Mouse (Mus musculus): Measurements from ENCODE around the gene Ppp1r37. TPM values are rescaled to one million over a fixed set of nuclear protein-coding genes. Genes with fewer than 3 reads are reported as not detected.
"Not testable (repeated sequence)": the region's sequence is repeated elsewhere in the genome, so short reads cannot be mapped to it uniquely, and the experiment has no call there.

The Ppp1r37 gene
- polyA plus RNA-seq, 1 experiment from 2014 or later, result 12.9 TPM

DNA sequence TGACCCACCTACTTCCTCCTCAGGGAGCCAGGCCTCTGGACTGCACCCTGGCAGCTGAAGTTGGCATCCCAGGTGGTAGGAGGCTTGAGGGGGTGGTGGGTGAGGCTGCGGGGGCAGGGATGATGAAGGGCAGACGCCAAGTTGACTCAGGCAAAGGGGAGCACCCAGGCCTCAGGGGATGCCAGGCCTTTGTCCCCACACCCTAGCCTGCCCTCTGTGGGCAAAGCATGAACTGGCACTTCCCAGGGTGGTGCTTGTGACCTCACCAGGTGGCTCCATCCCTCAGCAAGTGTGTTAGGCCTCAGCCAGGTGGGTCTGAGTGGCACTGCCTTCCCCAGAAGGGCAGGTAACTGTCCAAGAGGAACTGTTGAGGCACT lies 37.8 kb downstream of the Ppp1r37 start:
- Histone ChIP-seq H3K4me2 (replicated peaks) (no peak overlapping the region), H3K9me3 (ENCODE audit: control insufficient read depth, low read length) (no peaks in the 10 kb centered on the region), H3K4me1 (replicated peaks; ENCODE audit: control insufficient read depth, insufficient read depth, low read length) (peaks cover 21% of the 10 kb centered on the region), H3K9ac (no peak overlapping the region), H3K36me3 (replicated peaks; ENCODE audit: control insufficient read depth, insufficient read depth) (peaks cover 9% of the 10 kb centered on the region; the same call in 1 of the 2 replicates), H3K27me3 (ENCODE audit: control insufficient read depth, insufficient read depth, low read length) (peaks cover 51% of the 10 kb centered on the region), H3K27ac (no peak overlapping the region), H3K4me3 (replicated peaks; ENCODE audit: low read length) (no peak overlapping the region)
- 61% methylated on average over 2 of the region's 2 CpGs for WGBS
- ATAC-seq (ENCODE audit: low FRiP score), result no peak
- DNase-seq (ENCODE audit: low spot score), result no peak

DNA sequence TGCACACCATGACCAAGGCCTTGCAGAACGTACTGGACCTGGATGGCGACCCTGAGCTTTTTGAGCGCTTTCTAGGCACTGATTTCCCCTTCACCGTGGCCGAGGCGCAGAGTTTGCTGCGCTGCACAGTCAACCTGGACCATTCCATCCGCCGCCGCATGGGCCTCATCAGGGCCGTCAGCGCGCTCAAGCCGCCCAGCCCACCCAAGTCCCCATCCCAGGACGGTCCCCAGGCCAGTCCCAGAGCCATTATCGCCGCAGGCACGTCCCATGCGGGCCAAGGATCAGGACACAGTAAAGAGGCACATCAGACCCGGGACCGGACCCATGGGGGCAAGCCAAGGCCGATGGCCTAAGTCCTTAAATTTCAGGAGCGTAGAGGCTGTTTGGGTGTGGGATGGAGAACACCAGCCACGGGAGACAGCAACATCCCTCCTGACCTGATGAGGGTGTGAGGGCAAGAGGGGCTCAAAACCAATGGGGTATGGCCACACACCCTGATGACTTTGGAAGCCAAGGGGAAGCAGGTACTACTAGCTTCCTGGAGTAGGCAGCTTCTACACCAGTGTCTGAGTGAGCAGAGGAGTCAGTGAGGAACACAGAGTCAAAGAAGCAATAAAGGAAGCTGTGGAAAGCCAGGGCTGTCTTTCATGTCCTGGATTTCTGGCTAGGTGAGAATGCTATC lies 38.3 kb downstream of the Ppp1r37 start:
- H3K27me3 ChIP-seq (ENCODE audit: control insufficient read depth, insufficient read depth, low read length), result peaks cover 56% of the 10 kb centered on the region
- H3K36me3 ChIP-seq (replicated peaks; ENCODE audit: control insufficient read depth, insufficient read depth), result 0 out of 2 replicates have a peak, but pooled peaks cover 3% of the 10 kb centered on the region
- no peaks in the 10 kb centered on the region for H3K9me3 ChIP-seq (ENCODE audit: control insufficient read depth, low read length)
- ATAC-seq (ENCODE audit: low FRiP score), result peak; percentile 39
- H3K4me2 ChIP-seq (replicated peaks), result peak overlapping the region; percentile 80
- H3K4me3 ChIP-seq (replicated peaks; ENCODE audit: low read length), result peak overlapping the region; percentile 39
- H3K4me1 ChIP-seq (replicated peaks; ENCODE audit: control insufficient read depth, insufficient read depth, low read length), result peaks cover 24% of the 10 kb centered on the region
- DNase-seq (ENCODE audit: low spot score), result no peak
- WGBS, result 14% methylated on average over 24 of the region's 24 CpGs
- H3K27ac ChIP-seq, result no peak overlapping the region
- H3K9ac ChIP-seq, result peak overlapping the region; percentile 50

DNA sequence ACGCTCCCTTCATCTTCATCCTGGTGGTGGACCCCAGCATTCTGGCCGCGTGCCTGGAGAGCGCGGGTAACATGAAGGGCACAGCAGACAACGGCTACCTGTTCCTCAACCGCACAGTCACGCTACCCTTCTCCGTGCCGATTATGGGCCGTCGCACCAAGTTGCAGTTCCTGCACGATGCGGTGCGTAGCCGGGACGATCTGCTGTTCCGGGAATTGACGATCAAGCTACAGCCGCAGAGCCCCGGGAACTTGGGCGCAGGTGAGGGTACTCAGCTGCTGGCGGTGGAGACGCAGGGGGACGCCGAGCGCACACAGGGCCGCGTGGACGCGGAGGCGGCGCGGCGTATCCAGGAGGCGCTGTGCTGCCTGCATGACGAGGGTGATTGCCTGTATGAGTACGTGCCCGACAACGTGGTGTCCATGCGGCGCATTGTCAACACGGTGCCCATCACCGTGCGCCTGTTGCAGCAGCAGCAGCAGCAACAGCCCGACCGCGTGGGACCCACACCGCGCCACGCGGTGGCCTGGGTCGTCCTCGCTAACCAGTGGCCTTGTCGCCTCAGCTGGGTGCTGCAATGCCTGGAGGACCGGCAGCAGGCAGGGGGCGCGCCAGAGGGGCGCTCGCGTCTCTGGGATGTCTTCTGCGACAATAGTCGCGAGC lies 39.0 kb downstream of the Ppp1r37 start:
- Histone ChIP-seq H3K9ac (peak overlapping the region; percentile 50), H3K36me3 (replicated peaks; ENCODE audit: control insufficient read depth, insufficient read depth) (no peaks in the 10 kb centered on the region), H3K4me3 (replicated peaks; ENCODE audit: low read length) (peak overlapping the region; percentile 39), H3K4me1 (replicated peaks; ENCODE audit: control insufficient read depth, insufficient read depth, low read length) (peaks cover 25% of the 10 kb centered on the region), H3K9me3 (ENCODE audit: control insufficient read depth, low read length) (no peaks in the 10 kb centered on the region), H3K27me3 (ENCODE audit: control insufficient read depth, insufficient read depth, low read length) (peaks cover 63% of the 10 kb centered on the region), H3K4me2 (replicated peaks) (peak overlapping the region; percentile 80), H3K27ac (no peak overlapping the region)
- peak; percentile 75 for ATAC-seq (ENCODE audit: low FRiP score)
- 1% methylated on average over 64 of the region's 64 CpGs for WGBS
- DNase-seq (ENCODE audit: low spot score), result peak; percentile 60

DNA sequence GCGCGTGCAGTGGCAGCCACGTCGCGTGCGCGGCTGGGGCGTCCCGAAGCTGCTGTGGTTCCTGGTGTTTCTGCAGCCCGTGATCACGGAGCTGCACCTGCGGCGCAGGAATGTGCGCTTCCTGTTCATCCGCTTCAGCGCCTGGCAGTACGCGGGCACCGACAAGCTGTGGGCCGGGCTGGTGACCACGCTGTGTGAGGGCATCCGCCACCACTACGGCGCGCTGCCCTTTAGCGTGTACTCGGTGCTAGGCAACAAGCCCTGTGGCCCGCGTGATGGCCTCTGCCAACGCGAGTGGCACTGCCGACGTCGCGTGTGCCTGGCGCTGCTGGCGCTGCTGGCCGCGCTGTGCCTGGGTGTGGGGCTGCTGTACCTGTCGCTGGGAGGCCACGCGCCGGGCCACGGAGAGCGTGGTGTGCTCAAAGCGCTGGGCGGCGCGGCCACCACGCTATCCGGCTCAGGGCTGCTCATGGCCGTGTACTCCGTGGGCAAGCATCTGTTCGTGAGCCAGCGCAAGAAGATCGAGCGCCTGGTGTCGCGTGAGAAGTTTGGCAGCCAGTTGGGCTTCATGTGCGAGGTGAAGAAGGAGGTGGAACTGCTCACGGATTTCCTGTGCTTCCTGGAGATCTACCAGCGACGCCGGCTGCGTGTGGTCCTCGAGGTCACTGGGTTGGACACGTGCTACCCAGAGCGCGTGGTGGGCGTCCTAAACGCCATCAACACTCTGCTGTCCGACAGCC lies 39.7 kb downstream of the Ppp1r37 start:
- peaks cover 70% of the 10 kb centered on the region for H3K27me3 ChIP-seq (ENCODE audit: control insufficient read depth, insufficient read depth, low read length)
- H3K4me3 ChIP-seq (replicated peaks; ENCODE audit: low read length), result peak overlapping the region; percentile 39
- ATAC-seq (ENCODE audit: low FRiP score), result peak; percentile 25; the same call in 1 of the 2 replicates
- H3K4me2 ChIP-seq (replicated peaks), result peak overlapping the region; percentile 80
- peak overlapping the region; percentile 50; the same call in 1 of the 2 replicates for H3K9ac ChIP-seq
- 10% methylated on average over 69 of the region's 72 CpGs for WGBS
- no peak for DNase-seq (ENCODE audit: low spot score)
- no peaks in the 10 kb centered on the region for H3K36me3 ChIP-seq (replicated peaks; ENCODE audit: control insufficient read depth, insufficient read depth)
- H3K9me3 ChIP-seq (ENCODE audit: control insufficient read depth, low read length), result no peaks in the 10 kb centered on the region
- no peak overlapping the region for H3K27ac ChIP-seq
- peaks cover 25% of the 10 kb centered on the region for H3K4me1 ChIP-seq (replicated peaks; ENCODE audit: control insufficient read depth, insufficient read depth, low read length)

DNA sequence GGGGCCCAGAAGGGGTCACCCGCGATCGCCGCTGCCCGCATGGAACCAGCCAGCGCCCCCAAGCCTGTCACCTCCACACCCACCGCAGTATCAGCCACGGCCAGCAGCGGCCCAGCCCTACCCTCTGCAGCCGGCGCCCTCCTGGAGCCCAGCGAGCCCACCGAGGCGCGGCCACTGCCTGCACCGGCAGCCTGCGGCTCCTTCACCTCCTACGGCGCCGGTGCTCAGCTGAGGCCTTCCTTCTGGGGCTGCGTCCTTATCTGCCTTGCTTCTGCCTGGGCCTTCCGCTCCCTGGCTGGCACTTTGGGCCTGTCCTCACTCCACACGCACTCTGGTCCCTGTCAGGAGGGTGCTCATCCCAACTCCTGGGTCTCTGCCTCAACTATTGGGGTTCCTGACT lies 42.8 kb downstream of the Ppp1r37 start:
- DNase-seq (ENCODE audit: low spot score) (no peak), ATAC-seq (ENCODE audit: low FRiP score) (no peak)
- Histone ChIP-seq H3K36me3 (replicated peaks; ENCODE audit: control insufficient read depth, insufficient read depth) (no peaks in the 10 kb centered on the region), H3K9me3 (ENCODE audit: control insufficient read depth, low read length) (no peaks in the 10 kb centered on the region), H3K4me2 (replicated peaks) (peak overlapping the region; percentile 40), H3K9ac (peak overlapping the region; percentile 51), H3K27me3 (ENCODE audit: control insufficient read depth, insufficient read depth, low read length) (peaks cover 68% of the 10 kb centered on the region), H3K27ac (no peak overlapping the region), H3K4me3 (replicated peaks; ENCODE audit: low read length) (peak overlapping the region; percentile 16), H3K4me1 (replicated peaks; ENCODE audit: control insufficient read depth, insufficient read depth, low read length) (peaks cover 25% of the 10 kb centered on the region)
- 8% methylated on average over 23 of the region's 23 CpGs for WGBS

DNA sequence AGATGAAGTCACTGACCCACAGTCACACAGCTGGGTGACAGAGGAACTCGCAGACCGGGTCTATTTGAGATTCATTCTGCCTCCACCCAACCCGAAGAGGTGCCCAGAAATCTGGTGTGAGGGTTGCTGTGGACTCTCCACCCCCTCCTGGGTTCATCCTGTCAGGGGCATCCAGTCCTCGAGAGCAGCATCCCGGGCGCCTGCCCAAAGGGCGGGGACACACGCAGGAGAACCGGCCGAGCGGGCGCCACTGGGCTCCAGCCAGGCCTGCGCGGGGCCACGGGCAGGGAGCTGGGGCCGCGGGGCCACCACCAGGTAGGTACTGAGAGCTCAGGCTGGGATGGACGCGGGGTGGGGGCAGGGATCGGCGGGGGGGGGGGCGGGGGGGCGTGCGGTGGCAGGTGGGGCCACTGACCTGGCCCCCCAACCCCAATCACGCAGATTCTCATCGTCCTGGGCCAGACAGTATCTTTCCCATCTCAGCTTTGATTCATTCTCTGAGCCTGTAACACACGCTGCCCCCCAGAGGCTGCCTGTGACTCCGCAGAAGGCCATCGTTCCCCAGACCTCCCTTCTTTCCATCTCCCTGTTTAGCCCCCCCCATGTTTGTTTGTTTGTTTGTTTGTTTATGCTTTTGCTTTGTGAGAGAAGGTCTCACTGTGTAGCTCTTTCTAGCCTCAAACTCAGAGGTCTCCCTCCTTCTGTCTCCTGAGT lies 45.1 kb downstream of the Ppp1r37 start, which contains the start of gene Nkpd1:
Gene Nkpd1 (plus strand): TSS at position 187 of the 714 bp plus-strand sequence.
- Histone ChIP-seq H3K4me3 (replicated peaks; ENCODE audit: low read length) (peak within 1 kb of the TSS; percentile 10), H3K4me1 (replicated peaks; ENCODE audit: control insufficient read depth, insufficient read depth, low read length) (peaks cover 5% of the 10 kb centered on the region; the same call in 1 of the 2 replicates), H3K27ac (no peak within 1 kb of the TSS), H3K27me3 (ENCODE audit: control insufficient read depth, insufficient read depth, low read length) (peaks cover 49% of the 10 kb centered on the region), H3K9ac (peak within 1 kb of the TSS; percentile 44), H3K4me2 (replicated peaks) (peak within 1 kb of the TSS; percentile 45), H3K36me3 (replicated peaks; ENCODE audit: control insufficient read depth, insufficient read depth) (no peaks in the 10 kb centered on the region), H3K9me3 (ENCODE audit: control insufficient read depth, low read length) (no peaks in the 10 kb centered on the region)
- ATAC-seq (ENCODE audit: low FRiP score), result no peak
- 4% methylated on average over 17 of the region's 29 CpGs for WGBS
- DNase-seq (ENCODE audit: low spot score), result peak; percentile 36

DNA sequence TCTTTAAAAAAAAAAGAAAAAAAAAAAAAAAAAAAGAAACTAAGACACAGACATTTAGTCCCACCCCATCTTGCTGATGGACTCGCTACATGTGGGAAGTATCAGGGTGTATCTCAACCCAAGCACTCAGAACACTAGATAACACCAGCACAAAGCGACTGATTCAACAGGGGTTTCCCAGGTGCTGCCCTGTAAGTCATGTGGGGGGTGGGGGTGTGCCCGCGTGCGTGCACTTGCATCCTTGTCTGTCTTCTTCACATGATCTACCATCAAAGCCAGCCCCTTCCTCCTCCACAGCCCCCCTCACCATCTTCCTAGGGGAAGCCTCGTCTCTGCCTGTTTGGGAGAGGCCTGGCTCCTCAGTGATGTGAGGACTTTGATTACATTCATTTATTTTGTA lies 50.5 kb downstream of the Ppp1r37 start:
- Histone ChIP-seq H3K4me3 (replicated peaks; ENCODE audit: low read length) (no peak overlapping the region), H3K9me3 (ENCODE audit: control insufficient read depth, low read length) (no peaks in the 10 kb centered on the region), H3K4me2 (replicated peaks) (no peak overlapping the region), H3K27me3 (ENCODE audit: control insufficient read depth, insufficient read depth, low read length) (no peaks in the 10 kb centered on the region), H3K36me3 (replicated peaks; ENCODE audit: control insufficient read depth, insufficient read depth) (no peaks in the 10 kb centered on the region), H3K27ac (no peak overlapping the region), H3K4me1 (replicated peaks; ENCODE audit: control insufficient read depth, insufficient read depth, low read length) (peaks cover 12% of the 10 kb centered on the region), H3K9ac (no peak overlapping the region)
- WGBS, result 81% methylated on average over 6 of the region's 6 CpGs
- ATAC-seq (ENCODE audit: low FRiP score), result no peak
- no peak for DNase-seq (ENCODE audit: low spot score)

DNA sequence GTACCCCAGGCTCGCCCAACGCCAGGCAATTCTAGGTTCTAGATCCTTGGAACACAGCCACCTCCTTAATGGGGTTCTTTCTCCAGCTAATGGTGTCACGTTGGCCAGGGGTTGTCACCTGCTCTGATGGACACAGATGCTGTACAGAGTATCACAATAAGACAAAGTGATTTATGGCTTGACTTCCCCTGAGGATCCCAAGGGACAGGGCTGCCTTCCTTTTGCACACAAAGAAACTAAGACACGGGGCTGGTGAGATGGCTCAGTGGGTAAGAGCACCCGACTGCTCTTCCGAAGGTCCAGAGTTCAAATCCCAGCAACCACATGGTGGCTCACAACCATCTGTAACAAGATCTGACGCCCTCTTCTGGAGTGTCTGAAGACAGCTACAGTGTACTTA lies 50.9 kb downstream of the Ppp1r37 start:
- not testable (repeated sequence) for ATAC-seq (ENCODE audit: low FRiP score); H3K4me2 ChIP-seq (replicated peaks); H3K36me3 ChIP-seq (replicated peaks; ENCODE audit: control insufficient read depth, insufficient read depth); H3K27me3 ChIP-seq (ENCODE audit: control insufficient read depth, insufficient read depth, low read length); H3K27ac ChIP-seq; H3K9me3 ChIP-seq (ENCODE audit: control insufficient read depth, low read length); DNase-seq (ENCODE audit: low spot score); H3K4me3 ChIP-seq (replicated peaks; ENCODE audit: low read length); H3K9ac ChIP-seq
- peaks cover 13% of the 10 kb centered on the region for H3K4me1 ChIP-seq (replicated peaks; ENCODE audit: control insufficient read depth, insufficient read depth, low read length)
- 81% methylated on average over 6 of the region's 7 CpGs for whole genome bisulfite sequencing
